Mouse (Mus musculus) embryonic facial prominence, embryonic 14.5 days (tissue): Measurements from ENCODE around the gene Fat4. TPM values are rescaled to one million over a fixed set of nuclear protein-coding genes. Genes with fewer than 3 reads are reported as not detected.
A peak's percentile ranks its signal among the peaks of the same experiment; 100 is the strongest.

Source experiments
- ATAC-seq: fragments of 200-750 bp; cut with Nextera tagmentation; 2 replicates; pipeline ENCODE4 v1.8.0; 2017; ENCODE audit warnings: low read depth, moderate number of reproducible peaks, moderate TSS enrichment
- DNase-seq: peaks from one replicate; pipeline ENCODE4 v3.0.0-alpha.2; 2015; ENCODE audit warnings: low spot score
- H3K27ac ChIP-seq: fragments of 300-500 bp; sonication (generic); replicated peaks from 2 replicates; pipeline ENCODE4 v1.5.1; 2014; ENCODE audit warnings: low read depth, mild to moderate bottlenecking, low read length, moderate library complexity
- H3K27me3 ChIP-seq: fragments of 300-500 bp; sonication (generic); replicated peaks from 2 replicates; pipeline ENCODE4 v1.6.1; 2014; ENCODE audit warnings: low read length; ENCODE audit not compliant: control insufficient read depth, insufficient read depth
- H3K36me3 ChIP-seq: fragments of 300-500 bp; sonication (generic); 2 replicates; pipeline ENCODE4 v1.6.1; 2014; ENCODE audit warnings: low read length, mixed read lengths; ENCODE audit not compliant: control insufficient read depth, insufficient read depth
- H3K4me1 ChIP-seq: fragments of 300-500 bp; sonication (generic); 2 replicates; pipeline ENCODE4 v1.6.1; 2014; ENCODE audit warnings: antibody characterized with exemption, low read length; ENCODE audit not compliant: control insufficient read depth, insufficient read depth
- H3K4me2 ChIP-seq: fragments of 300-500 bp; sonication (generic); 2 replicates; pipeline ENCODE4 v1.6.1; 2014; ENCODE audit warnings: low read depth, mild to moderate bottlenecking, low read length, moderate library complexity, mixed read lengths
- H3K4me3 ChIP-seq: fragments of 300-500 bp; sonication (generic); 2 replicates; pipeline ENCODE4 v1.5.1; 2014; ENCODE audit warnings: low read depth, mild to moderate bottlenecking, low read length
- H3K9ac ChIP-seq: fragments of 300-500 bp; sonication (generic); 2 replicates; pipeline ENCODE4 v1.6.1; 2014; ENCODE audit warnings: low read depth, mild to moderate bottlenecking, low read length, moderate library complexity, mixed read lengths
- H3K9me3 ChIP-seq: fragments of 300-500 bp; sonication (generic); 2 replicates; pipeline ENCODE4 v1.6.1; 2016; ENCODE audit warnings: low read length; ENCODE audit not compliant: control insufficient read depth
- WGBS: fragments of 180-500 bp; shearing (Covaris S2); extraction: QIAGEN DNeasy Blood & Tissue Kit; methylation state at CpG from one replicate; pipeline ENCODE4 v1.1.7; 2014; 5-methylcytosine and 5-hydroxymethylcytosine counted together
- polyA plus RNA-seq: library from polyadenylated mRNA; unstranded; fragments of >200 nt; fragmentation: Nextera tagmentation; extraction: Ambion mirVana; gene quantifications from 2 replicates; pipeline ENCODE4 v1.2.1, GENCODE M21; 2014

Fat4 gene
- polyA plus RNA-seq, result 16.6 and 17.7 TPM in 2 replicates

- Histone ChIP-seq H3K27me3 (no peaks in the 10 kb centered on the region), H3K4me1 (peaks cover 20% of the 10 kb centered on the region), H3K9ac (peak within 1 kb of the TSS; percentile 92), H3K9me3 (0 out of 2 replicates have a peak, but pooled peaks cover 4% of the 10 kb centered on the region), H3K27ac (peak within 1 kb of the TSS; percentile 98), H3K4me3 (peak within 1 kb of the TSS; percentile 85), H3K36me3 (peaks cover 37% of the 10 kb centered on the region), H3K4me2 (peak within 1 kb of the TSS; percentile 88)
- WGBS, result under 1% methylated on average over 27 of the region's 29 CpGs
- ATAC-seq, result no peak
- no peak for DNase-seq
Measured at GRCm38 (mm10) chr3:38886890-38887355, at the start of gene Fat4. TSS of gene Fat4 (plus strand) at chr3:38886940.

GRCm38 (mm10) chr3:38839438-38839837 is 47.3 kb upstream of the Fat4 start:
- Histone ChIP-seq H3K36me3 (no peaks in the 10 kb centered on the region), H3K4me3 (no peak overlapping the region), H3K27ac (no peak overlapping the region), H3K4me1 (no peaks in the 10 kb centered on the region), H3K9me3 (no peaks in the 10 kb centered on the region), H3K27me3 (no peaks in the 10 kb centered on the region), H3K9ac (no peak overlapping the region), H3K4me2 (no peak overlapping the region)
- ATAC-seq, result no peak
- WGBS, result 58% methylated on average over 2 of the region's 2 CpGs
- no peak for DNase-seq

GRCm38 (mm10) chr3:38843000-38843538 is 43.7 kb upstream of the Fat4 start:
- no peak overlapping the region for H3K4me3 ChIP-seq
- ATAC-seq (peak; percentile 50; the same call in 1 of the 2 replicates), DNase-seq (peak; percentile 43)
- H3K9me3 ChIP-seq, result no peaks in the 10 kb centered on the region
- no peak overlapping the region for H3K4me2 ChIP-seq
- no peak overlapping the region for H3K27ac ChIP-seq
- no peak overlapping the region for H3K9ac ChIP-seq
- H3K27me3 ChIP-seq, result no peaks in the 10 kb centered on the region
- H3K36me3 ChIP-seq, result no peaks in the 10 kb centered on the region
- 69% methylated on average over 7 of the region's 7 CpGs for WGBS
- peaks cover 12% of the 10 kb centered on the region; the same call in 1 of the 2 replicates for H3K4me1 ChIP-seq

GRCm38 (mm10) chr3:38846602-38847382 is 39.9 kb upstream of the Fat4 start:
- no peak overlapping the region for H3K27ac ChIP-seq
- H3K4me1 ChIP-seq, result peaks cover 15% of the 10 kb centered on the region; the same call in 1 of the 2 replicates
- no peak overlapping the region for H3K4me3 ChIP-seq
- H3K4me2 ChIP-seq, result no peak overlapping the region
- H3K9ac ChIP-seq, result 0 out of 2 replicates have a peak overlapping the region, but pooled peaks have one; percentile 30
- DNase-seq, result peak; percentile 62
- no peaks in the 10 kb centered on the region for H3K36me3 ChIP-seq
- peak; percentile 35; the same call in 1 of the 2 replicates for ATAC-seq
- no peaks in the 10 kb centered on the region for H3K27me3 ChIP-seq
- WGBS, result 37% methylated on average over 11 of the region's 11 CpGs
- no peaks in the 10 kb centered on the region for H3K9me3 ChIP-seq

GRCm38 (mm10) chr3:38849077-38849476 is 37.7 kb upstream of the Fat4 start:
- DNase-seq (no peak), ATAC-seq (no peak)
- no peak overlapping the region for H3K9ac ChIP-seq
- no peak overlapping the region for H3K27ac ChIP-seq
- peaks cover 15% of the 10 kb centered on the region; the same call in 1 of the 2 replicates for H3K4me1 ChIP-seq
- H3K4me3 ChIP-seq, result no peak overlapping the region
- H3K27me3 ChIP-seq, result no peaks in the 10 kb centered on the region
- 54% methylated on average over 3 of the region's 3 CpGs for WGBS
- no peaks in the 10 kb centered on the region for H3K36me3 ChIP-seq
- no peak overlapping the region for H3K4me2 ChIP-seq
- H3K9me3 ChIP-seq, result no peaks in the 10 kb centered on the region

GRCm38 (mm10) chr3:38849536-38849935 is 37.2 kb upstream of the Fat4 start:
- Histone ChIP-seq H3K9me3 (no peaks in the 10 kb centered on the region), H3K9ac (no peak overlapping the region), H3K27ac (no peak overlapping the region), H3K4me1 (peaks cover 15% of the 10 kb centered on the region; the same call in 1 of the 2 replicates), H3K36me3 (no peaks in the 10 kb centered on the region), H3K4me2 (no peak overlapping the region), H3K27me3 (no peaks in the 10 kb centered on the region), H3K4me3 (no peak overlapping the region)
- WGBS, result 22% methylated on average over 6 of the region's 6 CpGs
- DNase-seq (peak; percentile 76), ATAC-seq (peak; percentile 48; the same call in 1 of the 2 replicates)

- ATAC-seq (no peak), DNase-seq (no peak)
- Histone ChIP-seq H3K4me1 (no peaks in the 10 kb centered on the region), H3K27me3 (no peaks in the 10 kb centered on the region), H3K4me2 (no peak overlapping the region), H3K27ac (no peak overlapping the region), H3K9ac (no peak overlapping the region), H3K36me3 (no peaks in the 10 kb centered on the region), H3K4me3 (no peak overlapping the region), H3K9me3 (no peaks in the 10 kb centered on the region)
- whole genome bisulfite sequencing, result 24% methylated on average over 3 of the region's 3 CpGs
Measured at GRCm38 (mm10) chr3:38853650-38854049, 33.1 kb upstream of the Fat4 start.

GRCm38 (mm10) chr3:38860683-38861082 is 26.1 kb upstream of the Fat4 start:
- no peak overlapping the region for H3K4me3 ChIP-seq
- no peak overlapping the region for H3K27ac ChIP-seq
- H3K36me3 ChIP-seq, result no peaks in the 10 kb centered on the region
- ATAC-seq, result 0 out of 2 replicates have a peak, but pooled peaks have one; percentile 33
- H3K9ac ChIP-seq, result no peak overlapping the region
- H3K4me1 ChIP-seq, result no peaks in the 10 kb centered on the region
- H3K9me3 ChIP-seq, result no peaks in the 10 kb centered on the region
- peak; percentile 46 for DNase-seq
- WGBS, result 24% methylated on average over 5 of the region's 5 CpGs
- no peak overlapping the region for H3K4me2 ChIP-seq
- H3K27me3 ChIP-seq, result no peaks in the 10 kb centered on the region
